Mouse (Mus musculus) urinary bladder, adult 18-20 months (tissue): ENCODE results near the gene Tbx22.

ENCODE experiments used
- DNase-seq, 2 experiments: peaks; one replicate each; pipeline ENCODE4 v3.0.0; 2022; ENCODE audit warnings: low spot score in 2 of 2, mixed read lengths in 2 of 2

Tbx22 gene

GRCm38 (mm10) chrX:107667664-107668063 is at the start of gene Tbx22:
Tbx22 (plus strand) TSS chrX:107667964.
- DNase-seq, result no peak

- DNase-seq, result no peak
Observed at GRCm38 (mm10) chrX:107668677-107669076, 913 bp downstream of the Tbx22 start.

GRCm38 (mm10) chrX:107679203-107679602 is 11.4 kb downstream of the Tbx22 start:
- no peak for DNase-seq

GRCm38 (mm10) chrX:107708584-107708983 is 40.8 kb downstream of the Tbx22 start:
- DNase-seq, result no peak

GRCm38 (mm10) chrX:107723541-107723940 is 55.8 kb downstream of the Tbx22 start:
- DNase-seq, result no peak
